Mouse (Mus musculus): ENCODE results near the gene Rnf217.

The Rnf217 gene

GRCm38 (mm10) chr10:31553302-31553701, 55.7 kb downstream of the Rnf217 start:
- no peak for DNase-seq (ENCODE audit: low read depth, low spot score)

DNA sequence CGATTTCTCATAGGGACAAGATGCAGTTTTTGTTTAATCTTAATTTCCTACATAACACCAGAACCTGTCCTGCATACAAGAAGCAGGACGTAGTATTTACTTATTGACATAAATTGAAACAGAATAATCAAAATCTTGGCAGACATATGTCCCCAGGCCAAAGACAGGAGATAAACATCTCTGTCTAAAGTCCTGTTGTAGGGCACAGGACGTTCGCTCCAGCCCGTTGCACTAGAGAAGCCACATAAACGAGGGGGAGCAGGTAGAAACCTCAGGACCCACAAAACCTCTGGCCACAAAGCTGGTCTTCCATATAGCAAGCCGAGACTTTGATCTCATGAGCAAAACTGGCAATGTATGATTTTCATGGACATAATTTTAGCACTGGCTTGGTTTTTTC, 57.1 kb downstream of the Rnf217 start:
- no peak for DNase-seq (ENCODE audit: low read depth, low spot score)

- no peak for DNase-seq (ENCODE audit: low read depth, low spot score)
These were observed 57.6 kb downstream of the Rnf217 start for GRCm38 (mm10) chr10:31551362-31551761.

DNA sequence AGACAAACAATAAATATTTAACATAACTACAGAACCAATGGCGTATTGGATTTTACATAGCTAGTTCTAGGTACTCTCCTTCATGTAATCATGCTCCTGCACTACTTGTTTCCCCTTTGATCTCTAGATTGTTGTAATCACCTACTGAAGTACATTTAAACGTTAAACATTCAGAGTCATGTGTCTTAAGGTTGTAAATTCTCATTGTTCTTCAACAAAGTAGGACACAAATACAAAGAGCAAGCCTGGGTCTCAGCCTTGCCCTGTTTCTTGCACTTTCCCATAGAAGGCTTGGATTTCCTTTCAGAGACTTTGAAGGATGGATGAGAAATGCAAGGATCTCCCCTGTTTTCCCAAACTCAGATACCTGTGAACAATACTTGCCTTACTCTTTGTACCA, 61.8 kb downstream of the Rnf217 start:
- DNase-seq (ENCODE audit: low read depth, low spot score), result no peak

DNA sequence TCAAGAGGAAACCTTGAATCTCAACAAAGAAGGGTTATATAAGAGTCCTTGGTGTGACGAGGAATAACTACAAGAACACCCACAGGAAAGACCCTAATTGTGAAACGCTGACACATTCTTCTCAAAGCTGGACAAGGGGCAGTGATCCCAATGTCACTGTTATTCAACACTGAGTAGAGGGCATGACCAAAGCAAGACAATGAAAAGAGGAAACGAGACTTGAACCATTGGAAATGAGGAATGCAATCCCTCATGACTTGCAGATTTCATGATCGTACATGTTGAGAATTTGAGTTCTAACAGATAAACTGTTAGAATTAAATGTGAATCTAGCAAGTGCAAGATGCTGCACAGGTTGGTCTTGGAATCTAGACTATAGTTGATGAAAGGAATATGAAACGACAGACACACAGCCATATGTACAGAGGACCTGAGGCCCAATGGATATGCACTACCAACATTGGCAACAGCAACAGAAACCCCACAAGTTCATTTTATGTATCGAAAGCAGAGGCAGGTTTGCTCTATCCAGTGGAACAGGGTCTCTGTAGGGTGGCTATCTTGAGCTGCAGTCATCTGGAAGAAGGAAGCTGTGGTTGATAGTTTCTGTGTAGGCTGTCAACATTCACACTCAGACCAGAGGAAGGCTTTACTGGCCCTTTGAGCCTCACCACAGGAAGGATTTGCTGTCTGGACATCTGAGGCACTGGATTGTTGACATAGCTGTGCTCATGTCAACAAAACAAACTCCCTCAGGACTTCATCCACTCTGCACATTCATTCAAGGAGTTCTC, 64.6 kb downstream of the Rnf217 start:
- DNase-seq (ENCODE audit: low read depth, low spot score), result no peak

DNA sequence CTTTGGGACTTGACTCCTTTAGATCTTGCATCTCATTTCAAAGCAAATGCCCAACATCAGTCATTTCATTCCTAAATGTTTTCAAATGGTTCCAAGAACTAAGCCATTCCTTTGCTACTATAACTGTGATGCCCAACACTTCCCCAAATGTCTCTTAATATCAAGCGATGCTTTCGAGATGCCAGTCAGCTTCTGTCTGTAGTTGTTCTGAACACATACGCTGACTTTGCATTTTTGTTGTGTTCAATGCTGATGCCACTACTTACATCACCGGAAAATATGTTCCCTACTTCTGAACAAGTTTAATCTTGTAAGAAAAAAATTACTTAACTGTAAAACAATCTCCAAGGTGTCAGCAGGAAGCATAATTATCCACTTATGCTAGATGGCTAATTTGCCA, 68.5 kb downstream of the Rnf217 start:
- no peak for DNase-seq (ENCODE audit: low read depth, low spot score)

DNA sequence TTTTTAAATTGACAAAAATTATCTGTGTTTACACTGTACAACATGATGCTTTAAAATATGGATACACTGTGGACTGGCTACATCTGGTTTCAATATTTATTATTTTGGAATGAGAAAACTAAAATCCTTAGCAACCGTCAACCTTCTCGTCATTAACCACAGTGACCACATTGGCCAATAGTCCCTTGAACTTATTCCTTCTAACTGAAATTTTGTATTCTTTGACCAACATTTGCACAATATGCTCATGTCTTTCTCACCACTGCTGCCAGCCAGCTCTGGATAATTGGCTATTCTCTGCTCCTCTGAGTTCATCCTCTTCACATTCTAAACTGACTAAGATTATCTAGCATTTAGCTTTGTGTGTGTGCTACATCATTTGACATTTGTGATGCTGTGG, 69.6 kb downstream of the Rnf217 start:
- no peak for DNase-seq (ENCODE audit: low read depth, low spot score)

DNA sequence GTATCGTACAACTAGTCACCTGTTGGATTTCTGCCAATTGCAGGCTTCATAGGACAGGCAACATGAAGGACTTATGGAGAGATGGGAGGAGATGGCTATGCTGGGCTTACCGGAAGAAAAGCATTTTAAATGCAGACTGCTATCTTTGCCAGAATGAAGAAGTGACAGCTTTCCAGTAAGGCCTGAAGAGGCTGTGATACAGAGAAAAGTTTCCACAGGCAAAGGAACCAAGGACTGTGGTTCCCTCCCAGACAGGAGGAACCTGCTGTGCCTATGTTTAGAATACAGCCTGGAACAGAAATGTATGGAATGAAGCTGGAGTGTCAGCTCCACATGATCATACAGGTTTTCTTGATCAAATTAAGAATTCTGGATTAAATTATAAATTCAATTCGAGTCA, 70.3 kb downstream of the Rnf217 start:
- DNase-seq (ENCODE audit: low read depth, low spot score), result no peak

GRCm38 (mm10) chr10:31538243-31538642, 70.7 kb downstream of the Rnf217 start:
- DNase-seq (ENCODE audit: low read depth, low spot score), result no peak

DNA sequence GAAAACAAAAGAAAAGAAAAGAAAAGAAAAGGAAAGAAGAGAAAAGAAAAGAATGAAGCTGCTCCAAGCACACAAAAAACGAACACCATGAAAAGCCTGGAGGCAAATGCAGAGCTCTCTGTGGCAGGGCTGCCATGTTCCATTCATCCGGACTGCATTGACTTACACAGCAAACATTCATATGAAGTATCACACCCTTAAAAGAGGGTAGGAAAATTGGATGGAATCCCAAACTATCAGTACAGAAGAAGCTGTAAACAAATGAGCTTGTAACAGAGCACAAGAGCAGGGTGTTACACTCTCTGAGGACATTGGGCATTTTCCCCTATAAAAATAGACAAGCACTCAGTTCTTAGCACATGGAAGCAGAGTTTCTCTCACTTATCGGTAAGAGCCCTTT, 71.8 kb downstream of the Rnf217 start:
- DNase-seq (ENCODE audit: low read depth, low spot score), result no peak

GRCm38 (mm10) chr10:31535046-31535445, 73.9 kb downstream of the Rnf217 start:
- no peak for DNase-seq (ENCODE audit: low read depth, low spot score)

- peak; percentile 11 for DNase-seq (ENCODE audit: low read depth, low spot score)
These were observed 75.6 kb downstream of the Rnf217 start for GRCm38 (mm10) chr10:31533270-31533826.

- no peak for DNase-seq (ENCODE audit: low read depth, low spot score)
These were observed 76.2 kb downstream of the Rnf217 start for GRCm38 (mm10) chr10:31532782-31533181.

- no peak for DNase-seq (ENCODE audit: low read depth, low spot score)
These were observed 80.5 kb downstream of the Rnf217 start for GRCm38 (mm10) chr10:31528297-31528984.

- no peak for DNase-seq (ENCODE audit: low read depth, low spot score)
These were observed 83.3 kb downstream of the Rnf217 start for GRCm38 (mm10) chr10:31525705-31526104.

DNA sequence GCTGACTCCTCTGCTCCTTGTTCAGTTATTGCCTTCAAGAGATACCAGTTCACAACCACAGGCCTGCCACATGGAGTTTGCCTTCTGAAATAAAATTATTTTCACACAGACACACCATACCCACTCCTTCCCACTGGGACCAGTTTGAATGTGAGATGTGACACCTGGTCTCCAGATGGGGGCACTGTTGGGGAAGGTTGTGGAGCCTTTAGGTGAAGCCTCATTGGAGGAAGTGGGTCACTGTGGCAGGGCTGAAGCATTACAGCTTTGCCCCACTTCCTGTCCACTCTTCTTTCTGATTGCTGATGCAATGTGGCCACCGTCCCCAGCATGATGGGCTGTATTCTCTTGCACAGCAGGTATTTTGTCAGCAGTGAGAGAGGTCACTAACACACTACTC, 89.6 kb downstream of the Rnf217 start:
- peak; percentile 33 for DNase-seq (ENCODE audit: low read depth, low spot score)

- DNase-seq (ENCODE audit: low read depth, low spot score), result no peak
These were observed 90.8 kb downstream of the Rnf217 start for GRCm38 (mm10) chr10:31518210-31518609.

DNA sequence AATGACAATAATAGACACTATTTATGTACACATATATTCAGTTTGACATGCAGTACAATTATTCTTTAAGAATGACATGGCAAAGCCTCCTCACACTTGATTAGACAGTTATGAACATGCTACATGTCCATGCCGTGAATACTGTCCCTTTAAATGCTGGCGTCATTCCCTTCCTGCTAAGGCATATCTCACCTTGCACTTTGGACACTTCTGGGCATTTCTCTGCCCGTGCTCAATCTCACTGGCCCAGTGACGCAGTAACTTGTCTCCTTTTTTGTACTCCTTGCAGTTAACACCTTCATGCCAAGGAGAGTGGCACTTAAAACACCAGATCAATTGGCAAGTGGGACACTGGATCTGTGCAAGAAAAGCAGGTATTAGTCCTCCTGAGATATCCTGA, 91.8 kb downstream of the Rnf217 start:
- DNase-seq (ENCODE audit: low read depth, low spot score), result no peak

DNA sequence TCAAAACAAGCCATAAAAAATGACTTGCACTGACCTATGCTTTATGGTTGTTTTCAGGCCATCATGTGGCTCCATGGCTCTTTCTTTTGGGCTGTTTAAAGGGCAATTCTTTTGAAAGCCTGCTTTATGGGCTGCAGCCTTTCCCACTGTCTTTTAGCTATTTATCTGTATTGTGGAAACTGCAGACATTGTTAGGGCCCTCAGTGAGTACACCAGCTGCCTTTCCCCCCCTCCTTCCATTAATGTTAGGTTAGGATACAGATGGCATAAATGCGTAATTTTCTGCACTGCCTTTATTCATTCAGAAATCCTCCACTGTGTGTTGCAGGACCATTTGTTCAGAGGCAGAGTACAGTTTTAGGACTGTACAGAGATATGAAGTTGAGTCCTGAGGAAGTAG, 93.1 kb downstream of the Rnf217 start:
- no peak for DNase-seq (ENCODE audit: low read depth, low spot score)

DNA sequence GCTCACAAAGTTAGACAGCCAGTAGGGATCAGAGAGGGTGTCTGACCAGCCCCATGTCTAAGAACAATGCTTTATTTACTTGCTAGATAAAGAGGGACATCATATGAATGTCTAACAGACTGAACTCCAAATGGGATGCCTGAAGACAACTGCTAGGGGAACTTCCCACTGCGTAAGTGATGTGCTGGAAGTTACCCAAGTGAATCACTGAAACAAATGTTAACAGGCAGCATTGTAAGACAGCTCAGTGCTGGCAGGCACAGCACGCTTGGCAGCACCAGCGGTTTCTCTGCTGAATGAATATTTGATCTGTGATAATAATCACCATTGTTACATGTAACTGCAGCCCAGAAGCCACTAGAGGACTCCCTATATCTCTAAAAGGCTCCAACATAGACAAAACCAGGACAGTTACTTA, 104.8 kb downstream of the Rnf217 start:
- no peak for DNase-seq (ENCODE audit: low read depth, low spot score)

GRCm38 (mm10) chr10:31503542-31504133, 105.3 kb downstream of the Rnf217 start:
- no peak for DNase-seq (ENCODE audit: low read depth, low spot score)

DNA sequence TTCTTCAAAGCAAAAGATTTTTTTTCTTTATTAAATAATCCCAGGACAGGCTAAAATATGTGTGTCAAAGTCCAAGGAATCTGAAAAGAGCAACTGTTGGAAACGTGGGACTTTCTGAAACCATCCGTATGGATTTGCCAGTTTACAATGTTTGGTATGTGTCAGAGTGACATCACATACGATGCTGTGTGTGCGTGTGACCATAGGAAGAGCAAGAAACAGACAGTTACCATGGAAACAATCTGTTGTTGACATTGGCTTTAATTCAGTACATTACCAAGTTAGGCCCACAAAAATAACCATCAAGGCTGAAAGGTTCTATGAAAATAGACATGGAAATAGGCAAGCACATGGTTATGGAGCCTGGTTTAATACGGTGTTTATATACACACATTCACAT, 107.3 kb downstream of the Rnf217 start:
- no peak for DNase-seq (ENCODE audit: low read depth, low spot score)

DNA sequence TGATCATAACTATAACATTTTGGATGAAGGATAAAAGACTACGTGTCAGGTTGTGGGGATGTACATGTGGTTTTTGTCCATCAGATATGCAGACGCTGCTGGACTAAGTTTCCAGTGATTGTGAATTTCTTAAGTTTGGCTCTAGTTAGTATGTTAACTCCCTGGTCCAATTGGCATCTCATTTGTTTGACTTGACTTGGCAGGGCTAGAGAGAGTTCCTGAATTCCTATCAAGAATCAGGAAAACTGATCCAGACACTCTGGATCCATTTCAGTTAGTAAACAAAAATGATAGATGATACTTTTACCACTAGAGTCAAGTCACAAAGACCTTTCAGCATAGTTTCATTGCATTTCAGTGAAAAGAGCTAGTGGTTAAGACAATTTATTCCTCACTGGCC, 112.1 kb downstream of the Rnf217 start:
- no peak for DNase-seq (ENCODE audit: low read depth, low spot score)
